Mouse (Mus musculus) lung, embryonic 16.5 days (tissue): ENCODE results near the gene Sncb. TPM values are rescaled to one million over a fixed set of nuclear protein-coding genes. Genes with fewer than 3 reads are reported as not detected.

Experiments used
- ATAC-seq: fragments of 200-750 bp; cut with Nextera tagmentation; 2 replicates; pipeline ENCODE4 v1.8.0; 2017; ENCODE audit warnings: low read depth, mild to moderate bottlenecking, moderate library complexity
- H3K27ac ChIP-seq: fragments of 300-500 bp; sonication (generic); 2 replicates; pipeline ENCODE4 v1.5.1; 2014; ENCODE audit warnings: mild to moderate bottlenecking, control low read depth, low read length
- H3K27me3 ChIP-seq: fragments of 300-500 bp; sonication (generic); 2 replicates; pipeline ENCODE4 v1.6.1; 2014; ENCODE audit warnings: low read depth, low read length, mixed read lengths; ENCODE audit not compliant: control insufficient read depth, insufficient read depth
- H3K36me3 ChIP-seq: fragments of 300-500 bp; sonication (generic); 2 replicates; pipeline ENCODE4 v1.6.1; 2014; ENCODE audit warnings: low read length; ENCODE audit not compliant: control insufficient read depth, insufficient read depth
- H3K4me1 ChIP-seq: fragments of 300-500 bp; sonication (generic); replicated peaks from 2 replicates; pipeline ENCODE4 v1.6.1; 2014; ENCODE audit warnings: low read length, mixed read lengths; ENCODE audit not compliant: control insufficient read depth, insufficient read depth
- H3K4me2 ChIP-seq: fragments of 300-500 bp; sonication (generic); 2 replicates; pipeline ENCODE4 v1.6.1; 2014; ENCODE audit warnings: low read depth, low read length, control low read depth
- H3K4me3 ChIP-seq: fragments of 300-500 bp; sonication (generic); 2 replicates; pipeline ENCODE4 v1.5.1; 2014; ENCODE audit warnings: mild to moderate bottlenecking, low read length, control low read depth
- H3K9ac ChIP-seq: fragments of 300-500 bp; sonication (generic); 2 replicates; pipeline ENCODE4 v1.6.1; 2014; ENCODE audit warnings: low read length, control low read depth
- H3K9me3 ChIP-seq: fragments of 300-500 bp; sonication (generic); 2 replicates; pipeline ENCODE4 v1.6.1; 2016; ENCODE audit warnings: low read length; ENCODE audit not compliant: control insufficient read depth
- WGBS: fragments of 180-500 bp; shearing (Covaris S2); extraction: QIAGEN DNeasy Blood & Tissue Kit; methylation state at CpG from one replicate; pipeline ENCODE4 v1.1.7; 2014; 5-methylcytosine and 5-hydroxymethylcytosine counted together
- polyA plus RNA-seq: library from polyadenylated mRNA; unstranded; fragments of >200 nt; fragmentation: Nextera tagmentation; extraction: Ambion mirVana; gene quantifications from 2 replicates; pipeline ENCODE4 v1.2.1, GENCODE M21; 2015

Gene Sncb
- 0.31 TPM in 1 of 2 replicates, not detected in the other for polyA plus RNA-seq

DNA sequence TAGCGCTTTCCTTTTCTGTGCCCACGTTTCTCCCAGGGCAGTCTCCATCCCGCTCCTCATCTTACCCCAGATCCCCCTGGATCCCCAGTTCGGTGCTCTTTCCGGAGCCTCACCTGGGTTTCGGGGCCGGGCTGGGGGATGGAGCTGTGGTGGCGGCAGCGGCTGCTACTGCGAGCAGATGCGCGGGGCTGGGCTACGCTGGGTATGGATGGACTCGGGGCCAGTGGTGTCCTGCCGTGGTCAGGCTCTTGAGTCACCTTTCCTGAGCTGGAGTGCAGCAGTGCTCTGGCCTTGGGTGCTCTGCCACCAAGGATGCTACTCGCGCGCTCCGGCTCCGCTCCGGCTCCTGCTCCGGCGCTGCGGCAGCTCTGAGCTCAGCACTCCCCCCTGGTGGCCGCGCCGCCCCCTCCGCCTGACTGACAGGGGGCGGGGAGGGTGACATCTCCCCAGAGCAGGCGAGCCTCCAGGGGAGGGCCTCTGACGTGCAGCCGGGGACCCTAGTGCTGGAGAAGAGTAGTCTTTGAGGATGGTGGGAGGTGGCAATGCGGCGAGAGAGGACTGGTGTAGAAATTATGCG, at the start of gene Sncb:
Gene Sncb (minus strand): TSS at position 404 of the 577 bp plus-strand sequence.
- Histone ChIP-seq H3K9ac (no peak within 1 kb of the TSS), H3K36me3 (no peaks in the 10 kb centered on the region), H3K4me3 (peak within 1 kb of the TSS; percentile 23; the same call in 1 of the 2 replicates), H3K4me1 (no peaks in the 10 kb centered on the region), H3K27me3 (peaks cover 45% of the 10 kb centered on the region), H3K4me2 (peak within 1 kb of the TSS; percentile 29), H3K9me3 (no peaks in the 10 kb centered on the region), H3K27ac (no peak within 1 kb of the TSS)
- 2% methylated on average over 35 of the region's 35 CpGs for WGBS
- ATAC-seq = peak; percentile 62

DNA sequence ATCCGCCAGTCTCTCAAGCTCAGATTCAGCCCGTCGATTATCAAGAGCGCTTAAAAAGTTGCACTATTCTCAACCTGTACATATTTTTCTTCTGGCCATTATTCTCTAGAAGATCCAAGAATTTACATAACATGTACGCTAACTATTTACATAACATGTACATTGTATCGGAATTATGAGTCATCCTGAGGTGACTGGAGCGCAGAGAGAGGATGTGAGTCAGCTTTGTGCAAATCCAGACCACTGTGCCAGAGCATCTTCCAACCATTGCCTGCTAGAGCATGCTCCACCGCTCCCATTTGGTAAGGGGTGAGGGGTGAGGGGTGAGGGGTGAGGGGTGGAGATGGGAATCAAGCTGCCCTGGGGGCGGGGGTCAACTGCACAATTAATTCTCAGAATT, 47.0 kb upstream of the Sncb start:
- Histone ChIP-seq H3K9me3 (no peaks in the 10 kb centered on the region), H3K27ac (no peak overlapping the region), H3K27me3 (no peaks in the 10 kb centered on the region), H3K4me3 (no peak overlapping the region), H3K4me2 (no peak overlapping the region), H3K36me3 (no peaks in the 10 kb centered on the region), H3K4me1 (no peaks in the 10 kb centered on the region), H3K9ac (no peak overlapping the region)
- WGBS = 79% methylated on average over 9 of the region's 9 CpGs
- ATAC-seq = no peak

DNA sequence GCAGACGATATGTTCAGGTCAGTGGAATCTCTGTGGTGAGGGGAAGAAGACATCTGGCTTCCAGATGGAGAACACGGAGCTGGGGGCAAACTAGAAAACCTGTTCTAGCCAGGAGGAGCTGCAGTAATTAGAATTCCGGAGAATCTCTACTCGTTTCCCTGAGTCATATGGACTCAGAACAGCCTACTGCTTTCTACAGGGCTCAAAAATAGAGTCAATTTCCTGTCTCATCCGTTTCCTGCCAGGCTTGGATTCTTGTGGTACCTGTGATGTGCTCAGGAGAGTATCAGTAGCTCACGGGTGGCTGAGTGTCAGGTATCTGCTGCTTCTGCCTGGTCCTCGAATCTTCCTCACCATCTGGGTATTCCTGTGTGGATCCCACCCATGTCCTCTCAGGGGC, 45.1 kb upstream of the Sncb start:
- Histone ChIP-seq H3K4me3 (no peak overlapping the region), H3K9me3 (no peaks in the 10 kb centered on the region), H3K9ac (no peak overlapping the region), H3K36me3 (no peaks in the 10 kb centered on the region), H3K27me3 (no peaks in the 10 kb centered on the region), H3K27ac (no peak overlapping the region), H3K4me2 (no peak overlapping the region), H3K4me1 (no peaks in the 10 kb centered on the region)
- WGBS = 64% methylated on average over 7 of the region's 7 CpGs
- no peak for ATAC-seq

DNA sequence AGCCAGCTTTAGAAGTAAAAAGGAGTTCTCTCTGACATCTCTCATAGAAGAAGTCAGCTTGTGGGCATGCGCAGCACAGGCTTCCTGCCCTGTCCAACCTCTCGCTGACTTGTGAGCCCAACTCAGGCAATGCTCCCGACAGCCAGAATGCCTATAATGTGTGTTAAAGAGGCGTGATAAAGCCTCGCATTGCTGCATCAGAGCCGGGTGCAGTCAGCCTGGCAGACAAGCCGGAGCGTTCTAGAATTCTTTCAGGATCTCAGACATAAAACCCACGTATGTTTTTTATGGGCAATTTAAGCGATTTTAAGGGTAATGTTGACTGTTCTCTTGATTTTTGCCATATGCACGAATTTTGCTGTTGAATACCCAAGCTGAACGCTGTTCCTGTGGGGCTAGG, 41.7 kb upstream of the Sncb start:
- H3K4me3 ChIP-seq = no peak overlapping the region
- 68% methylated on average over 12 of the region's 12 CpGs for WGBS
- no peak for ATAC-seq
- no peak overlapping the region for H3K4me2 ChIP-seq
- H3K36me3 ChIP-seq = no peaks in the 10 kb centered on the region
- no peaks in the 10 kb centered on the region for H3K9me3 ChIP-seq
- no peaks in the 10 kb centered on the region for H3K4me1 ChIP-seq
- peaks cover 3% of the 10 kb centered on the region; the same call in 1 of the 2 replicates for H3K27me3 ChIP-seq
- H3K9ac ChIP-seq = no peak overlapping the region
- H3K27ac ChIP-seq = no peak overlapping the region

- no peaks in the 10 kb centered on the region for H3K36me3 ChIP-seq
- peaks cover 3% of the 10 kb centered on the region; the same call in 1 of the 2 replicates for H3K27me3 ChIP-seq
- H3K9ac ChIP-seq = no peak overlapping the region
- no peak overlapping the region for H3K27ac ChIP-seq
- no peaks in the 10 kb centered on the region for H3K4me1 ChIP-seq
- no peak overlapping the region for H3K4me2 ChIP-seq
- 47% methylated on average over 13 of the region's 13 CpGs for WGBS
- ATAC-seq = no peak
- no peak overlapping the region for H3K4me3 ChIP-seq
- H3K9me3 ChIP-seq = no peaks in the 10 kb centered on the region
Observed at GRCm38 (mm10) chr13:54806434-54806976, 40.1 kb upstream of the Sncb start.

DNA sequence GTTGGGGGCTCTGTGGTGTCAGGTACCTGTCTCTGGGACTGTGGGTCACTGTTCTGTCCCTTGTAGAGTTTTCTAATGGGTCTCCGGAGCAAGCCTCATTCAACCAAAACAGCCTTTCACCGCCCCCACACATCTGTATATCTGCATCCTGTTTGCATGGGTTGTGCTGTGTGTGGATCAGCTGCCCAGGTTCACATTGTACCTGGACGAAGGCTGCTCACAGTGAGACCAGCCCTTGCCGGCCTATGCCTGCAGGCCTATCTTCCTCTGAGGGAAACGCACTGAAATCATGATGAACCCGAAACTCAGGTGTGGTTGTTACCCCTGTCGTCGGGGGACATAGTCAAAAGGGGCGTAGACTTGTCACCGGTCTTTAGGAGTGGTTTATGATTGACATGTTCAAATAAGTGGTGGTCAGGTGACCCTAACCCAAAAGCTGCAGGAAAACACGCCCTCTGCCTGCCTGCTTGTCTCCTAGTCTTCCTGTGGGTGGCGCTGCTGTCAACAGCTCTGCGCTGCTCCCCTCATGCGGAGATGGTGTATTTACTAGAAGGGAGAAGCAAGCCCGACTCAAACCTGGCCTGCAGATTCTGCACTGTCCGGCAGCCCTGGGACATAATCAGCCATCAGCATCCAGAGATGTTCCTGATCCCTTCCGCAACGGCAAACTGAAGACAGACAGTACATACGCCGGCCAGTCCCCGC, 38.9 kb upstream of the Sncb start:
- H3K4me1 ChIP-seq = no peaks in the 10 kb centered on the region
- H3K36me3 ChIP-seq = no peaks in the 10 kb centered on the region
- H3K27ac ChIP-seq = no peak overlapping the region
- no peak for ATAC-seq
- H3K9me3 ChIP-seq = no peaks in the 10 kb centered on the region
- H3K9ac ChIP-seq = no peak overlapping the region
- H3K27me3 ChIP-seq = peaks cover 3% of the 10 kb centered on the region; the same call in 1 of the 2 replicates
- H3K4me2 ChIP-seq = no peak overlapping the region
- no peak overlapping the region for H3K4me3 ChIP-seq
- 41% methylated on average over 21 of the region's 21 CpGs for WGBS

GRCm38 (mm10) chr13:54803010-54803409, 36.6 kb upstream of the Sncb start:
- H3K9ac ChIP-seq = no peak overlapping the region
- no peak overlapping the region for H3K4me3 ChIP-seq
- no peaks in the 10 kb centered on the region for H3K36me3 ChIP-seq
- no peak for ATAC-seq
- H3K4me2 ChIP-seq = no peak overlapping the region
- H3K4me1 ChIP-seq = no peaks in the 10 kb centered on the region
- H3K9me3 ChIP-seq = no peaks in the 10 kb centered on the region
- H3K27me3 ChIP-seq = peaks cover 3% of the 10 kb centered on the region; the same call in 1 of the 2 replicates
- no peak overlapping the region for H3K27ac ChIP-seq
- 76% methylated on average over 6 of the region's 6 CpGs for WGBS

GRCm38 (mm10) chr13:54800206-54800605, 33.8 kb upstream of the Sncb start:
- 33% methylated on average over 4 of the region's 4 CpGs for WGBS
- no peak overlapping the region for H3K9ac ChIP-seq

GRCm38 (mm10) chr13:54799701-54800100, 33.3 kb upstream of the Sncb start:
- Histone ChIP-seq H3K4me3 (no peak overlapping the region), H3K4me2 (peak overlapping the region; percentile 46), H3K4me1 (no peaks in the 10 kb centered on the region), H3K36me3 (no peaks in the 10 kb centered on the region), H3K9me3 (no peaks in the 10 kb centered on the region), H3K27ac (no peak overlapping the region), H3K27me3 (no peaks in the 10 kb centered on the region), H3K9ac (no peak overlapping the region)
- peak; percentile 35; the same call in 1 of the 2 replicates for ATAC-seq
- 13% methylated on average over 9 of the region's 9 CpGs for WGBS

More at GRCm38 (mm10) chr13:54800206-54800605, 33.8 kb upstream of the Sncb start:
- H3K4me3 ChIP-seq = no peak overlapping the region
- no peaks in the 10 kb centered on the region for H3K4me1 ChIP-seq
- H3K27ac ChIP-seq = no peak overlapping the region
- no peak overlapping the region; the same call in 1 of the 2 replicates for H3K4me2 ChIP-seq
- no peaks in the 10 kb centered on the region for H3K27me3 ChIP-seq
- no peaks in the 10 kb centered on the region for H3K36me3 ChIP-seq
- H3K9me3 ChIP-seq = no peaks in the 10 kb centered on the region
- ATAC-seq = no peak
